Mouse (Mus musculus): Measurements from ENCODE around the gene Sbk3.

DNA sequence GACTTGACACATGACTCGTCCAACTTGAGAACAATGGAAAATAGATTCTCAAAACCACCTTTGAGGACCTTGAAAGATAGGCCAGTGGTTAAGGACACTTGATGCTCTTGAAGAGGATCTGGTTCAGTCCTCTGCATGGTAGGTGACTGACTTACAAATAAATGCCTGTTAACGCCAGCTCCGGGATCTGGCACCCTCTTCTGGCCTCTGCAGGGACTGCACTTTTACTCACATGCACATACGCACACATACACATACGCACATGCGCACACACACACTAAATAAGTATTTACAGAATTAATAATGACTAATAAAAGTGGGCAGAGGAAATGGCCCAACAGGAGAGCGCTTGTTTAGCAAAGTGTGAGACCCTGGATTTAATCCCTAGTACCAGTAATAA, 5.9 kb upstream of the Sbk3 start:
- no peak for TF ChIP-seq ZNF384 (IDR thresholded peaks at IDR 0.05; ENCODE audit: low read depth, low read length)
- TF ChIP-seq HCFC1 (IDR thresholded peaks at IDR 0.05; ENCODE audit: borderline replicate concordance, insufficient read depth, low read length) = no peak
- TF ChIP-seq CHD2 (IDR thresholded peaks at IDR 0.05; ENCODE audit: low read depth, low read length) = no peak

Measured in ES-E14 (cell line).